Mouse (Mus musculus): ENCODE data around the gene Disp3. TPM values are rescaled to one million over a fixed set of nuclear protein-coding genes. Genes with fewer than 3 reads are reported as not detected.

Gene Disp3
- polyA plus RNA-seq, 1 experiment from 2014 or later = 7.8 TPM

DNA sequence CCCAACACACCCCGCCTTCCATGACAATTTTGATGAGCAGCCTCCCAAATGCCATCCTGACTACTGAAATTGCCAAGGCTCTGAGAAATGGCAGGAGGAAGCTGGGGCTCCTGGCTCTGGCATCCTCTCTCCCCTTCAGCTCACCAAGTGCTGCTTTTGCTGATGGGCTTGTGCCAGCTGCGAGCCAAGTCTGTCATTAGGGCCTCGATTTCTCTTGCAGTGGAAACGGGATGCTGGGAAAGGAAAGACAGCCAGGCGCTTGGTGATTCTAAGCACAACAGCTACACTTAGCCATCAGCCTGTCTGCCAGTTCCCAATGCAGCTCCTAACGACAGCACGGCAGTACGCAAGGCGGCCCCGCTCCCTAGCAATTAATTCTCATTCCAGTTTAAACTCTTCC lies 26.6 kb upstream of the Disp3 start:
- peaks cover 11% of the 10 kb centered on the region; the same call in 1 of the 2 replicates for H3K27me3 ChIP-seq
- no peak for ATAC-seq (ENCODE audit: low FRiP score, low read depth)
- no peaks in the 10 kb centered on the region for H3K36me3 ChIP-seq
- 77% methylated on average over 10 of the region's 10 CpGs for WGBS
- H3K4me3 ChIP-seq = no peak overlapping the region
- H3K4me2 ChIP-seq (replicated peaks) = no peak overlapping the region
- H3K9ac ChIP-seq (replicated peaks) = no peak overlapping the region
- H3K9me3 ChIP-seq = no peaks in the 10 kb centered on the region
- peaks cover 25% of the 10 kb centered on the region for H3K4me1 ChIP-seq
- H3K27ac ChIP-seq (replicated peaks) = no peak overlapping the region

GRCm38 (mm10) chr4:148313601-148314000 lies 25.8 kb upstream of the Disp3 start:
- Histone ChIP-seq H3K9me3 (no peaks in the 10 kb centered on the region), H3K4me3 (no peak overlapping the region), H3K27me3 (peaks cover 11% of the 10 kb centered on the region; the same call in 1 of the 2 replicates), H3K36me3 (no peaks in the 10 kb centered on the region), H3K4me1 (peaks cover 28% of the 10 kb centered on the region), H3K9ac (replicated peaks) (no peak overlapping the region), H3K4me2 (replicated peaks) (no peak overlapping the region), H3K27ac (replicated peaks) (no peak overlapping the region)
- ATAC-seq (ENCODE audit: low FRiP score, low read depth) = no peak
- WGBS = 46% methylated on average over 8 of the region's 8 CpGs

GRCm38 (mm10) chr4:148312296-148313116 lies 24.7 kb upstream of the Disp3 start:
- H3K27me3 ChIP-seq = peaks cover 11% of the 10 kb centered on the region; the same call in 1 of the 2 replicates
- H3K9ac ChIP-seq (replicated peaks) = no peak overlapping the region
- H3K4me1 ChIP-seq = peaks cover 28% of the 10 kb centered on the region
- 56% methylated on average over 16 of the region's 16 CpGs for WGBS
- peak overlapping the region; percentile 54; the same call in 1 of the 2 replicates for H3K27ac ChIP-seq (replicated peaks)
- ATAC-seq (ENCODE audit: low FRiP score, low read depth) = peak; percentile 66
- no peaks in the 10 kb centered on the region for H3K36me3 ChIP-seq
- H3K9me3 ChIP-seq = no peaks in the 10 kb centered on the region
- H3K4me3 ChIP-seq = no peak overlapping the region
- no peak overlapping the region for H3K4me2 ChIP-seq (replicated peaks)

- Histone ChIP-seq H3K4me1 (peaks cover 38% of the 10 kb centered on the region), H3K36me3 (no peaks in the 10 kb centered on the region), H3K4me2 (replicated peaks) (no peak overlapping the region), H3K9me3 (no peaks in the 10 kb centered on the region), H3K27me3 (peaks cover 9% of the 10 kb centered on the region; the same call in 1 of the 2 replicates), H3K4me3 (no peak overlapping the region), H3K9ac (replicated peaks) (no peak overlapping the region), H3K27ac (replicated peaks) (no peak overlapping the region)
- whole genome bisulfite sequencing = 84% methylated on average over 7 of the region's 7 CpGs
- ATAC-seq (ENCODE audit: low FRiP score, low read depth) = no peak
Measured at GRCm38 (mm10) chr4:148310845-148311244, 23.1 kb upstream of the Disp3 start.

- Histone ChIP-seq H3K4me3 (no peak overlapping the region), H3K27me3 (peaks cover 13% of the 10 kb centered on the region; the same call in 1 of the 2 replicates), H3K4me2 (replicated peaks) (no peak overlapping the region), H3K27ac (replicated peaks) (no peak overlapping the region), H3K9me3 (no peaks in the 10 kb centered on the region), H3K36me3 (no peaks in the 10 kb centered on the region), H3K4me1 (peaks cover 39% of the 10 kb centered on the region), H3K9ac (replicated peaks) (no peak overlapping the region)
- ATAC-seq (ENCODE audit: low FRiP score, low read depth) = no peak
- WGBS = 72% methylated on average over 4 of the region's 4 CpGs
Measured at GRCm38 (mm10) chr4:148310126-148310525, 22.4 kb upstream of the Disp3 start.

GRCm38 (mm10) chr4:148306406-148307083 lies 18.8 kb upstream of the Disp3 start:
- H3K36me3 ChIP-seq = no peaks in the 10 kb centered on the region
- no peaks in the 10 kb centered on the region for H3K9me3 ChIP-seq
- peak; percentile 42; the same call in 1 of the 2 replicates for ATAC-seq (ENCODE audit: low FRiP score, low read depth)
- H3K4me1 ChIP-seq = peaks cover 15% of the 10 kb centered on the region
- H3K4me2 ChIP-seq (replicated peaks) = no peak overlapping the region
- H3K9ac ChIP-seq (replicated peaks) = no peak overlapping the region; the same call in 1 of the 2 replicates
- 30% methylated on average over 16 of the region's 16 CpGs for WGBS
- peaks cover 13% of the 10 kb centered on the region; the same call in 1 of the 2 replicates for H3K27me3 ChIP-seq
- H3K4me3 ChIP-seq = no peak overlapping the region
- H3K27ac ChIP-seq (replicated peaks) = peak overlapping the region; percentile 25; the same call in 1 of the 2 replicates

- H3K4me3 ChIP-seq = no peak overlapping the region
- no peak overlapping the region for H3K4me2 ChIP-seq (replicated peaks)
- no peaks in the 10 kb centered on the region for H3K9me3 ChIP-seq
- ATAC-seq (ENCODE audit: low FRiP score, low read depth) = no peak
- H3K9ac ChIP-seq (replicated peaks) = no peak overlapping the region
- no peaks in the 10 kb centered on the region for H3K4me1 ChIP-seq
- H3K27ac ChIP-seq (replicated peaks) = no peak overlapping the region
- no peaks in the 10 kb centered on the region for H3K36me3 ChIP-seq
- H3K27me3 ChIP-seq = peaks cover 6% of the 10 kb centered on the region; the same call in 1 of the 2 replicates
- 73% methylated on average over 5 of the region's 5 CpGs for WGBS
Measured at GRCm38 (mm10) chr4:148298720-148299119, 11.0 kb upstream of the Disp3 start.

- Histone ChIP-seq H3K4me3 (no peak overlapping the region), H3K4me1 (peaks cover 4% of the 10 kb centered on the region), H3K9ac (replicated peaks) (no peak overlapping the region), H3K27me3 (peaks cover 10% of the 10 kb centered on the region; the same call in 1 of the 2 replicates), H3K27ac (replicated peaks) (no peak overlapping the region), H3K9me3 (no peaks in the 10 kb centered on the region), H3K36me3 (no peaks in the 10 kb centered on the region), H3K4me2 (replicated peaks) (no peak overlapping the region)
- no peak for ATAC-seq (ENCODE audit: low FRiP score, low read depth)
- WGBS = 90% methylated on average over 6 of the region's 6 CpGs
Measured at GRCm38 (mm10) chr4:148297640-148298039, 9.9 kb upstream of the Disp3 start.

DNA sequence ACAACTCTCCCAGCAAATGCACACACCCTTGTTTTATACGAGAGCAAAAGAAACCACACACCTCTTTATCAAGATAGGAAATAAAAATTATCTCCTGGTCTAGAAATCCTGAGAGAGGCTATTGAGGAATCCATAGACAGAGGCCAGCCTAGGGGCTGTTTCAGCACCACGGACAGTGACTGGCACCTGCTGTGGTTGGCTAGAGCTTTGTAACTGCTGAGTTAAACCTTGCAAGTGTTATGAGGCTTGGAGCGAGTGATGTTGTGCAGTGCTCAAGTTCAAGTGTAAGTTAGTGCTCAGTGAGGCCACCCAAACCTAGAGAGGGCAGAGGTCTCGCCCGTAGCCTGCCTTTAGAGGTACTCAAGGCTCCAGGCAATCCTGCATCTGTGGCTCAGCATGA lies 5.6 kb upstream of the Disp3 start:
- Histone ChIP-seq H3K27ac (replicated peaks) (no peak overlapping the region), H3K9ac (replicated peaks) (no peak overlapping the region), H3K27me3 (peaks cover 23% of the 10 kb centered on the region), H3K4me1 (peaks cover 27% of the 10 kb centered on the region), H3K9me3 (no peaks in the 10 kb centered on the region), H3K4me3 (no peak overlapping the region), H3K4me2 (replicated peaks) (no peak overlapping the region), H3K36me3 (no peaks in the 10 kb centered on the region)
- no peak for ATAC-seq (ENCODE audit: low FRiP score, low read depth)
- WGBS = 26% methylated on average over 5 of the region's 5 CpGs

- 42% methylated on average over 10 of the region's 10 CpGs for WGBS
- no peak for ATAC-seq (ENCODE audit: low FRiP score, low read depth)
- Histone ChIP-seq H3K9ac (replicated peaks) (no peak overlapping the region), H3K4me3 (no peak overlapping the region), H3K36me3 (no peaks in the 10 kb centered on the region), H3K4me2 (replicated peaks) (no peak overlapping the region), H3K27ac (replicated peaks) (no peak overlapping the region), H3K27me3 (peaks cover 31% of the 10 kb centered on the region), H3K4me1 (peaks cover 37% of the 10 kb centered on the region), H3K9me3 (no peaks in the 10 kb centered on the region)
Measured at GRCm38 (mm10) chr4:148291849-148292248, 4.1 kb upstream of the Disp3 start.

DNA sequence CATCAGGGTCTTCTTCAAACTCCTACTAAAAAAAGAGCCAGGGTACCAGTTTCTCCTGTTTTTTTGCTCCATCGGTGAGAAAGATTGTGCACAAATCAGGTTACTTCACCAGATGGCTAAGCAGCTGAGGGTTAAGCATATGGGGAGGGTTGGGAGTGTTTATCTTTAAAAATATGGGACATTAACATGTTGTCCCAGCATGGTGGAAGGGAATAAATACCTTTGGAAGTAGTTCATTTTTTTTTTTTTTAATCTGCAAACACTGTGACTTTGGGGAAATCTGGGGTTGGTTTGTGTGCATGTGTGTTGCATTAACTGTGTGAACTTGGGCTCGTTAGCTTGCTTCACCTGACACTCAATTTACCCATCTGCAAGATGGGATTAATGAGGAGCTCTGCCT lies 3.3 kb upstream of the Disp3 start:
- H3K9me3 ChIP-seq = no peaks in the 10 kb centered on the region
- no peak overlapping the region for H3K4me2 ChIP-seq (replicated peaks)
- H3K27ac ChIP-seq (replicated peaks) = no peak overlapping the region
- no peak overlapping the region for H3K4me3 ChIP-seq
- no peaks in the 10 kb centered on the region for H3K36me3 ChIP-seq
- H3K4me1 ChIP-seq = peaks cover 45% of the 10 kb centered on the region
- H3K9ac ChIP-seq (replicated peaks) = no peak overlapping the region
- peaks cover 38% of the 10 kb centered on the region for H3K27me3 ChIP-seq
- ATAC-seq (ENCODE audit: low FRiP score, low read depth) = no peak
- 75% methylated on average over 2 of the region's 2 CpGs for WGBS

DNA sequence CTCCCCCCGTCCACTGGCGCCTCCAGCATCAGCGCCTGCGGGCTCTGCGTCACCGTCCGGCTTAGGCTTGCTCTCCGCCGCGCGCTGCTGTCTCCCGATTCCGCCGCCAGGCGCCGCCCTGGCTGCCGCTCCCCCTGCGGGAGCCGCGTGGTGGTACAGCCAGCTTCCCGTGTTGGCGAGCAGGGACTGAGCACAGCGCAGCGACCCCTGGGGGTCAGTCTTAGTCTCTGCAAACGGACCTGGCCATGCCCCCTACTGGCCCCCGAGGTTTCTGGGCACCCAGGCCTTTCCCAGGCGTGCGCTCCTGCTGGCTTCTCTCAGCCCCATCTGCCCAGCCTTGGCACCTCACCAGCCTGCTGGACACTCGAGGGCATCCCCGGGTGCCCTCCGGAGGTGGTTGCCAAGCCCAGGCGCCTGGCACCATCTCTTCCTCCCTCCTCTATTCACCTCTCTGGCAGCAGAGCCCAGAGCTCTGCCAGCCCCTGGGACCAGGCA lies 337 bp upstream of the Disp3 start:
- peak overlapping the region; percentile 86 for H3K4me2 ChIP-seq (replicated peaks)
- WGBS = 3% methylated on average over 32 of the region's 32 CpGs
- H3K4me3 ChIP-seq = peak overlapping the region; percentile 53
- peaks cover 43% of the 10 kb centered on the region for H3K27me3 ChIP-seq
- H3K4me1 ChIP-seq = peaks cover 55% of the 10 kb centered on the region
- no peaks in the 10 kb centered on the region for H3K36me3 ChIP-seq
- H3K9me3 ChIP-seq = no peaks in the 10 kb centered on the region
- ATAC-seq (ENCODE audit: low FRiP score, low read depth) = peak; percentile 93
- H3K9ac ChIP-seq (replicated peaks) = peak overlapping the region; percentile 68
- peak overlapping the region; percentile 56 for H3K27ac ChIP-seq (replicated peaks)

Measured in midbrain, embryonic 12.5 days (tissue).